Mouse (Mus musculus): ENCODE data around the gene Rgs9bp. TPM values are rescaled to one million over a fixed set of nuclear protein-coding genes. Genes with fewer than 3 reads are reported as not detected.
"Not testable (repeated sequence)": the region's sequence is repeated elsewhere in the genome, so short reads cannot be mapped to it uniquely, and the experiment has no call there.

Gene Rgs9bp
- total RNA-seq, 2 experiments from 2014 or later, result 0.38 to 0.40 TPM

DNA sequence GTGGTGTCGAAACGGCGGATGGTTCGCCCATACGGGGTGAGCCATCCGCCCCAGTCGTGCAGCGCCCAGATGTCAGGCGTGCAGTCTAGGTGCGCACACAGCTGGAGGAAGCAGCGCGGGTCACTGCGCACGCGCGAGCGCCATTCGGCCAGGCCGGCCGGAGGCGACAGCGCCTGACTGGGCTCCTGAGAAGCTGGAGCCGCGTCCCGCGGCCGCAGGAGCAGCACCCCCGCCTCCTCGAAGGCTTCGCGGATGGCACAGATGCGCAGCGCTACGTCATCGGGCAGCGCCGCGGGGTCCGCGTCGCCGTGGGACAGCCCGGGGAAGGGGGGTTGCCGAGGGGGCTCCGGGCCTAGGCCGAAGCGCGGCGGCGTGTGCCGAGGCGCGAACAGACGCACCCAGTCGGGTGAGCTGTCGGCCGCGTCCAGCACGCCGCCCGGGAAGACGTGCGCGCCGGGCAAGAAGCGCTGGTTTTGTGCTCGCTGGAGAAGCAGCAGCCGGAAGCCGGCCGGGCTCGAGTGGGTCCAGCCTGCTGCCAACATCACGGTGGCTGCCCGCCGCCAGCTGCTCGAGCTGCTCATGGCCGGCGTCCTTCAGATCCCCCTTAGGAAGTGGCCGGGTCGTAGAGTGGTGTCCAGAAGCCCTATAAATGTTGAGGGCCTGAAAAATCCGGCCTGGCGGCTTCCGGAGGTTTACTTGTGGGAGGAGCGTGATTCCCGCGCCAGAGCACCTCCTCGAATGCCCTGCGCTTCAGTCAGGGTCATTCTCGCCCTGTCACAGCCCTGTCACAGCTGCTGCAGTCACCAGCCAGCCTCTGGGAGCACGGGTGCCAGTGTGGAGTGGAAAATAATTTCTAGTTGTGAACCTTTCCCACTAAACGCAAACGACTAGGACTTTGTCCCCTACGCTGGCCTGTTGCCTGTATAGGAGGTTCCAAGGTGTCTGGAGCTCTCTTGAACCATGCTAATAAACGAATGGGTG lies 29.9 kb downstream of the Rgs9bp start:
- Histone ChIP-seq H3K27ac (peak overlapping the region; percentile 98), H3K4me3 (peak overlapping the region; percentile 78)
- intact Hi-C loops (cut with DNase I), result loop anchor here (2.0 to 10.0 kb wide), 3 partner anchors 31 to 221 kb away; partner anchors contain the start of genes Ankrd27 and Rhpn2
- no peak for TF ChIP-seq CTCF (IDR thresholded peaks at IDR 0.05)
- DNase-seq (ENCODE audit: extremely low spot score in 1 of 2, low spot score in 2 of 2), result peak; percentile 90 to 92

GRCm38 (mm10) chr7:35554605-35555175 lies 30.7 kb downstream of the Rgs9bp start:
- no peak for TF ChIP-seq CTCF (IDR thresholded peaks at IDR 0.05)
- Histone ChIP-seq H3K27ac (peak overlapping the region; percentile 98), H3K4me3 (peak overlapping the region; percentile 78)
- DNase-seq (ENCODE audit: extremely low spot score in 1 of 2, low spot score in 2 of 2), result peak; percentile 23 to 38
- intact Hi-C loops (cut with DNase I), result loop anchor here (2.0 to 10.0 kb wide), 3 partner anchors 32 to 220 kb away; partner anchors contain the start of genes Ankrd27 and Rhpn2

DNA sequence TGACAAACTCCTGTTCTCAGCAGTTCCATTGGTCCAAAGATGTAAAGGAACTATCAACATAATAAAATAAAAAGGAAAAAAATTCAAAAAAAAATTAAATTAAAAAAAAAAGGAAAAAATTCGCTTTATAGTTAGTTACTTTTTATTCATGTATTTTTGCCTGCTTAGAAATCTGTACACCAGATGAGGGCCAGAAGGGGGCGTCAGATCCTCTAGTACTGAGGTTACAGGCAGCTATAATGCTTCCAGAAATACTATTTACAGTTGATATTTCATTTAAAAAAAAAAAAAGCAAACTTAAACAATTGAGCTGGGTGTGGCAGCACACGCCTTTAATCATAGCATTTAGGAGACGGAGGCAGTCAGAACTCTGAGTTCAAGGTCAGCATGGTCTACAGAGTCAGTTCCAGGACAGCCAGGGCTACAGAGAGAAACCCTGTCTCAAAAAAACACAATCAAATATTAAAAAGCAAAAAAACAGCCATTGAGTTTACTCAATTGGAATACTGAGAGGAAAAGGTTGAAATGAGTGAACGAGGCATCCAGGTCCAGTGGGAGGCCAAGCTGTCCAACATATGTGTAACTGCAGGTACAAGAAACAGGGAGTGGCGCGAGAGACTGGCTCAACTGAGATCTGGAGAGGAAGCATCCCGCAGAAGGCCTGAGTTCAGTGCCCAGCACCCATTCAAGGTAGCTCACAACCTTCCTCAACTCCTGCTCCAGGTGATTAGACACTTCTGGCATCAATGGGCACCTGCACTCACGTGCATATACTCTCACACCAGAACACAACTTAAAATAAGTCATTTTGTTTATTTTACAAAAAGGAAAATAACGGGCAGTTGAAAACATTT lies 31.4 kb downstream of the Rgs9bp start:
- intact Hi-C loops (cut with DNase I), result loop anchor here (2.0 to 10.0 kb wide), 3 partner anchors 33 to 219 kb away; partner anchors contain the start of genes Ankrd27 and Rhpn2
- TF ChIP-seq CTCF (IDR thresholded peaks at IDR 0.05), result peak; percentile 51
- DNase-seq (ENCODE audit: extremely low spot score in 1 of 2, low spot score in 2 of 2), result peak in 1 of 2 experiments; percentile 26
- no peak overlapping the region for H3K27ac ChIP-seq
- H3K4me3 ChIP-seq, result peak overlapping the region; percentile 78

DNA sequence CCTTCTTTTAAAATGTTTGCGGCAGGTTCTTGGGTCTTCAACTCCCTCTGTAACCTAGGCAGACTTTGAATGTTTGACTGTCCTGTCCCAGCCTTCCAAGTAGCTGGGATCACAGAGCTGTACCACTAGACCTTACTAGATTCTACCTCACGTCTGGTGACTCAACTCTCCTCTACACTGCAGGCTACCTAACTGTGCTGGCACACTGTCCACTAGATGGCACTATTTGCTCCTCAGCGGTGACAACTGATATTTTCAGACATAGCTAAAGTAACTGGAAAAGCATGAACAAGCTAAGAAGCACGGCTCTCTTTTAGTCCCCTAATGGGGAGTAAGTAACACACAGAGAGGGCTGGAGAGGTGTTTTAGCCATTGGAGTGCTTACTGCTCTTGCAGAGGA lies 39.5 kb downstream of the Rgs9bp start:
- no peak overlapping the region for H3K27ac ChIP-seq
- intact Hi-C loops (cut with DNase I), result loop anchor here (2.0 kb wide), 1 partner anchor 91 kb away; no protein-coding TSS in a partner anchor
- no peak overlapping the region for H3K4me3 ChIP-seq
- peak; percentile 86 for TF ChIP-seq CTCF (IDR thresholded peaks at IDR 0.05)
- DNase-seq (ENCODE audit: extremely low spot score in 1 of 2, low spot score in 2 of 2), result peak; percentile 46 to 57

GRCm38 (mm10) chr7:35537562-35537961 lies 47.8 kb downstream of the Rgs9bp start, which contains the start of gene Tdrd12:
Gene Tdrd12, minus strand, starts transcription at chr7:35537745.
- TF ChIP-seq CTCF (IDR thresholded peaks at IDR 0.05), result no peak; the same call in none of the 2 replicates
- H3K27ac ChIP-seq, result no peak within 1 kb of the TSS
- no peak for DNase-seq (ENCODE audit: extremely low spot score in 1 of 2, low spot score in 2 of 2)
- intact Hi-C loops (cut with DNase I), result no loop called here
- no peak within 1 kb of the TSS for H3K4me3 ChIP-seq

DNA sequence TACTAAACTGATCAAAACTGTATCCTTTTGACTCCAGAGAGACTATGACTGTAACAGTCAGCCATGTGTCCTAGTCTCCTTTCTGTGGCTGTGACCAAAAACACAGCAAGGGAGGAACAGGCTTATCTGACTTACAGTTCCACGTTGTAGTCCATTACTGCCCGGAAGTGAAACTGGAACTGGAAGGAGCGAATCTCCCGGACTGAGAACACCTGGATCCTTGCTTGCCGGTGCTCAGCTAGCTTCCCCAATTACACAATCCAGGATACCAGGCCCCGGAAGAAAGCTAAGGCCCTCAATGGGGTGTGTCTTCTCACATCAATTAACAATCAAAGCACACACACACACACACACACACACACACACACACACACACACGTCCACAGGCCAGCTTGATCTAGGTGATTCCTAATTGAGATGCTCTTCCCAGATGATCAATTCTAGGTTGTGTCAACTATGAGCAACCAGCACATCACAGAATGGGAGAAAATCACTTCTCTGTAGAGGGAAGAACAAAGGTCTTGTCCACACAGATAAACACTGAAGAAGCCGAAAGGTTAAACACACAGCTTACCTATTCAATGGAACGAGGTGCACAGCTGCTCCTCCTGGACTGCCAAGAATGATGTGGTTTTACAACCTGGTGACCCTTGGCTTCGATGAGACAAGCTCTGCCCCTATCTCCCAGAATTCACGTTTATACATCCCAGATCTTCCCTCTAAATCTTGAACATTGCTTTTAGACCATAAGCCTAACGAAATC lies 49.5 kb downstream of the Rgs9bp start:
- H3K4me3 ChIP-seq, result no peak overlapping the region
- no peak for TF ChIP-seq CTCF (IDR thresholded peaks at IDR 0.05)
- no peak for DNase-seq (ENCODE audit: extremely low spot score in 1 of 2, low spot score in 2 of 2)
- H3K27ac ChIP-seq, result no peak overlapping the region
- intact Hi-C loops (cut with DNase I), result no loop called here

GRCm38 (mm10) chr7:35530544-35530943 lies 54.8 kb downstream of the Rgs9bp start:
- intact Hi-C loops (cut with DNase I); H3K4me3 ChIP-seq; DNase-seq (ENCODE audit: extremely low spot score in 1 of 2, low spot score in 2 of 2); H3K27ac ChIP-seq: not testable (repeated sequence)

- H3K27ac ChIP-seq, result no peak overlapping the region
- intact Hi-C loops (cut with DNase I), result no loop called here
These were observed 55.4 kb downstream of the Rgs9bp start for GRCm38 (mm10) chr7:35530026-35530425.

More at GRCm38 (mm10) chr7:35530026-35530425, 55.4 kb downstream of the Rgs9bp start:
- TF ChIP-seq CTCF (IDR thresholded peaks at IDR 0.05), result no peak
- H3K4me3 ChIP-seq, result no peak overlapping the region
- no peak for DNase-seq (ENCODE audit: extremely low spot score in 1 of 2, low spot score in 2 of 2)

Other genes starting within 250 kb of the Rgs9bp start
- gene Faap24, start 188.7 kb downstream of the Rgs9bp start, total RNA-seq (2021), result 1 to 10 TPM; 5.4 to 6.8 TPM
- 10 to 100 TPM; 18.3 to 25.1 TPM for gene Cep89, start 188.5 kb downstream of the Rgs9bp start, total RNA-seq (2021)
- gene Slc7a9, start 136.8 kb downstream of the Rgs9bp start, total RNA-seq (2021), result not detected
- under 1 TPM; 0.33 to 0.38 TPM for gene Tdrd12, start 47.8 kb downstream of the Rgs9bp start, total RNA-seq (2021)
- gene Nudt19, start 29.3 kb downstream of the Rgs9bp start, total RNA-seq (2021), result 10 to 100 TPM; 55.5 to 68.1 TPM
- 10 to 100 TPM; 43.4 to 46.8 TPM for gene Ankrd27, start 662 bp upstream of the Rgs9bp start, total RNA-seq (2021)
- 10 to 100 TPM; 68.1 to 69.2 TPM for gene Pdcd5, start 61.9 kb upstream of the Rgs9bp start, total RNA-seq (2021)
- 10 to 100 TPM; 65.4 to 90.4 TPM for gene Dpy19l3, start 168.9 kb upstream of the Rgs9bp start, total RNA-seq (2021)
- 10 to 100 TPM; 29.9 to 32.2 TPM for gene Zfp507, start 217.4 kb upstream of the Rgs9bp start, total RNA-seq (2021)